Mouse (Mus musculus) forebrain, embryonic 11.5 days (tissue): ENCODE results near the gene Tnfrsf25. TPM values are rescaled to one million over a fixed set of nuclear protein-coding genes. Genes with fewer than 3 reads are reported as not detected.

Source experiments
- ATAC-seq: fragments of 200-750 bp; cut with Nextera tagmentation; replicated peaks from 2 replicates; pipeline ENCODE4 v1.8.0; 2017; ENCODE audit warnings: moderate TSS enrichment; ENCODE audit not compliant: low FRiP score
- DNase-seq: peaks from one replicate; pipeline ENCODE4 v3.0.0-alpha.2; 2017; ENCODE audit warnings: low spot score
- H3K27ac ChIP-seq: fragments of 300-500 bp; sonication (generic); 2 replicates; pipeline ENCODE4 v1.5.1; 2014; ENCODE audit warnings: low read depth, low read length
- H3K27me3 ChIP-seq: fragments of 300-500 bp; sonication (generic); 2 replicates; pipeline ENCODE4 v1.6.1; 2014; ENCODE audit warnings: mild to moderate bottlenecking, low read length, mixed read lengths; ENCODE audit not compliant: control insufficient read depth, insufficient read depth
- H3K36me3 ChIP-seq: fragments of 300-500 bp; sonication (generic); 2 replicates; pipeline ENCODE4 v1.6.1; 2014; ENCODE audit warnings: mild to moderate bottlenecking, low read length, moderate library complexity, mixed read lengths; ENCODE audit not compliant: control insufficient read depth, insufficient read depth
- H3K4me1 ChIP-seq: fragments of 300-500 bp; sonication (generic); replicated peaks from 2 replicates; pipeline ENCODE4 v1.6.1; 2014; ENCODE audit warnings: low read length, mixed read lengths; ENCODE audit not compliant: control insufficient read depth, insufficient read depth
- H3K4me2 ChIP-seq: fragments of 300-500 bp; sonication (generic); 2 replicates; pipeline ENCODE4 v1.6.1; 2014; ENCODE audit warnings: low read depth, mild to moderate bottlenecking, low read length, moderate library complexity, mixed read lengths; ENCODE audit not compliant: severe bottlenecking
- H3K4me3 ChIP-seq: fragments of 300-500 bp; sonication (generic); 2 replicates; pipeline ENCODE4 v1.5.1; 2014; ENCODE audit warnings: low read depth, low read length
- H3K9ac ChIP-seq: fragments of 300-500 bp; sonication (generic); 2 replicates; pipeline ENCODE4 v1.6.1; 2014; ENCODE audit warnings: low read length
- H3K9me3 ChIP-seq: fragments of 300-500 bp; sonication (generic); 2 replicates; pipeline ENCODE4 v1.6.1; 2016; ENCODE audit warnings: low read length, mixed read lengths; ENCODE audit not compliant: control insufficient read depth
- WGBS: fragments of 180-500 bp; shearing (Covaris S2); extraction: QIAGEN DNeasy Blood & Tissue Kit; methylation state at CpG from one replicate; pipeline ENCODE4 v1.1.7; 2014; 5-methylcytosine and 5-hydroxymethylcytosine counted together
- polyA plus RNA-seq: library from polyadenylated mRNA; unstranded; fragments of >200 nt; fragmentation: Nextera tagmentation; extraction: Ambion mirVana; gene quantifications from 2 replicates; pipeline ENCODE4 v1.2.1, GENCODE M21; 2014

Tnfrsf25 gene
- polyA plus RNA-seq, 1 experiment from 2014 or later: not detected

GRCm38 (mm10) chr4:152129395-152129930 is 13.7 kb downstream of the Tnfrsf25 start:
- Histone ChIP-seq H3K27ac (no peak overlapping the region), H3K4me1 (peaks cover 27% of the 10 kb centered on the region; the same call in 1 of the 2 replicates), H3K36me3 (no peaks in the 10 kb centered on the region), H3K9me3 (no peaks in the 10 kb centered on the region), H3K9ac (no peak overlapping the region), H3K4me2 (no peak overlapping the region), H3K27me3 (peaks cover 99% of the 10 kb centered on the region), H3K4me3 (no peak overlapping the region)
- WGBS: 20% methylated on average over 13 of the region's 13 CpGs
- DNase-seq (no peak), ATAC-seq (no peak)

- under 1% methylated on average over 81 of the region's 85 CpGs for WGBS
- H3K9ac ChIP-seq: no peak overlapping the region; the same call in 1 of the 2 replicates
These were observed 15.3 kb downstream of the Tnfrsf25 start for GRCm38 (mm10) chr4:152130771-152131653.

GRCm38 (mm10) chr4:152131809-152132771 is 16.4 kb downstream of the Tnfrsf25 start:
- WGBS: 2% methylated on average over 50 of the region's 50 CpGs

More at GRCm38 (mm10) chr4:152130771-152131653, 15.3 kb downstream of the Tnfrsf25 start:
- Histone ChIP-seq H3K36me3 (no peaks in the 10 kb centered on the region), H3K9me3 (no peaks in the 10 kb centered on the region), H3K27me3 (peaks cover 87% of the 10 kb centered on the region), H3K4me1 (peaks cover 23% of the 10 kb centered on the region; the same call in 1 of the 2 replicates), H3K4me2 (peak overlapping the region; percentile 49), H3K4me3 (peak overlapping the region; percentile 28), H3K27ac (no peak overlapping the region)
- DNase-seq (peak; percentile 79), ATAC-seq (peak; percentile 49)

GRCm38 (mm10) chr4:152132772-152133169 is 17.0 kb downstream of the Tnfrsf25 start:
- H3K9me3 ChIP-seq: no peaks in the 10 kb centered on the region
- no peaks in the 10 kb centered on the region for H3K36me3 ChIP-seq
- DNase-seq (no peak), ATAC-seq (no peak)
- WGBS: 18% methylated on average over 10 of the region's 10 CpGs
- H3K27ac ChIP-seq: no peak overlapping the region
- H3K4me1 ChIP-seq: peaks cover 19% of the 10 kb centered on the region; the same call in 1 of the 2 replicates
- H3K27me3 ChIP-seq: peaks cover 74% of the 10 kb centered on the region
- H3K4me2 ChIP-seq: no peak overlapping the region
- no peak overlapping the region for H3K9ac ChIP-seq
- H3K4me3 ChIP-seq: no peak overlapping the region

More at GRCm38 (mm10) chr4:152131809-152132771, 16.4 kb downstream of the Tnfrsf25 start:
- peaks cover 78% of the 10 kb centered on the region for H3K27me3 ChIP-seq
- H3K9me3 ChIP-seq: no peaks in the 10 kb centered on the region
- no peak overlapping the region for H3K27ac ChIP-seq
- no peak for DNase-seq
- peak overlapping the region; percentile 3; the same call in 1 of the 2 replicates for H3K4me2 ChIP-seq
- H3K4me3 ChIP-seq: peak overlapping the region; percentile 28; the same call in 1 of the 2 replicates
- H3K36me3 ChIP-seq: no peaks in the 10 kb centered on the region
- no peak overlapping the region for H3K9ac ChIP-seq
- no peak; the same call in 1 of the 2 replicates for ATAC-seq
- peaks cover 19% of the 10 kb centered on the region; the same call in 1 of the 2 replicates for H3K4me1 ChIP-seq

GRCm38 (mm10) chr4:152133213-152133612 is 17.5 kb downstream of the Tnfrsf25 start:
- Histone ChIP-seq H3K9me3 (no peaks in the 10 kb centered on the region), H3K36me3 (no peaks in the 10 kb centered on the region), H3K9ac (no peak overlapping the region), H3K4me1 (peaks cover 20% of the 10 kb centered on the region; the same call in 1 of the 2 replicates), H3K4me3 (no peak overlapping the region), H3K27ac (no peak overlapping the region), H3K4me2 (no peak overlapping the region), H3K27me3 (peaks cover 70% of the 10 kb centered on the region)
- 49% methylated on average over 5 of the region's 5 CpGs for WGBS
- ATAC-seq (no peak), DNase-seq (no peak)

GRCm38 (mm10) chr4:152134507-152134906 is 18.8 kb downstream of the Tnfrsf25 start:
- Histone ChIP-seq H3K36me3 (no peaks in the 10 kb centered on the region), H3K9ac (no peak overlapping the region), H3K4me1 (peaks cover 21% of the 10 kb centered on the region; the same call in 1 of the 2 replicates), H3K27me3 (peaks cover 61% of the 10 kb centered on the region), H3K4me3 (no peak overlapping the region), H3K9me3 (no peaks in the 10 kb centered on the region), H3K4me2 (no peak overlapping the region), H3K27ac (no peak overlapping the region)
- DNase-seq (peak; percentile 72), ATAC-seq (no peak)

GRCm38 (mm10) chr4:152135363-152135762 is 19.6 kb downstream of the Tnfrsf25 start:
- Histone ChIP-seq H3K4me2 (no peak overlapping the region), H3K9ac (no peak overlapping the region), H3K4me1 (peaks cover 21% of the 10 kb centered on the region; the same call in 1 of the 2 replicates), H3K4me3 (no peak overlapping the region), H3K27me3 (peaks cover 52% of the 10 kb centered on the region), H3K36me3 (no peaks in the 10 kb centered on the region), H3K9me3 (no peaks in the 10 kb centered on the region), H3K27ac (no peak overlapping the region)
- ATAC-seq (no peak), DNase-seq (no peak)
- 86% methylated on average over 12 of the region's 12 CpGs for WGBS
